Mouse (Mus musculus) embryonic fibroblast, embryonic 13.5 days (primary cell): ENCODE measurements around the gene Adam19.

Experiments used
- CTCF ChIP-seq: IDR thresholded peaks from 2 replicates; pipeline ENCODE4 v1.5.1; 2011; ENCODE audit warnings: mild to moderate bottlenecking, control low read depth, low read length, moderate library complexity, borderline replicate concordance; ENCODE audit not compliant: insufficient read depth
- POLR2A ChIP-seq: IDR thresholded peaks from 2 replicates; pipeline ENCODE4 v1.6.1; 2011; ENCODE audit warnings: low read depth, mild to moderate bottlenecking, control low read depth, low read length, moderate library complexity

- no peak for TF ChIP-seq CTCF
- no peak for TF ChIP-seq POLR2A
Observed at GRCm38 (mm10) chr11:46027952-46028814, 27.6 kb upstream of the Adam19 start.
